Mouse (Mus musculus) lung, adult 2 months (tissue): ENCODE results near the gene Ihh. TPM values are rescaled to one million over a fixed set of nuclear protein-coding genes. Genes with fewer than 3 reads are reported as not detected.

Experiments
- DNase-seq: peaks from one replicate; pipeline ENCODE4 v3.0.0; 2022
- H3K4me1 ChIP-seq: fragments of 200-500 bp; 2 replicates; pipeline ENCODE4 v1.6.1; 2011; ENCODE audit warnings: low read length; ENCODE audit not compliant: control insufficient read depth, insufficient read depth
- H3K4me3 ChIP-seq: fragments of 200-500 bp; replicated peaks from 2 replicates; pipeline ENCODE3; 2011; ENCODE audit warnings: low read depth, mild to moderate bottlenecking, control low read depth, low read length; ENCODE audit errors: extremely low read depth
- CTCF ChIP-seq: fragments of 200-500 bp; IDR thresholded peaks from 2 replicates; pipeline ENCODE4 v1.5.1; 2011; ENCODE audit warnings: mild to moderate bottlenecking, low read length, control low read depth; ENCODE audit not compliant: insufficient read depth
- POLR2A ChIP-seq: fragments of 200-500 bp; IDR thresholded peaks from 2 replicates; pipeline ENCODE4 v1.6.1; 2011; ENCODE audit warnings: low read depth, mild to moderate bottlenecking, control low read depth, low read length, borderline replicate concordance; ENCODE audit errors: extremely low read depth
- WGBS: fragments of 180-500 bp; shearing (Covaris S2); methylation state at CpG from one replicate; pipeline ENCODE4 v1.1.7; 2018; 5-methylcytosine and 5-hydroxymethylcytosine counted together
- polyA plus RNA-seq: library from polyadenylated mRNA; depleted of rRNA; stranded (reverse); fragments of >200 nt; gene quantifications from 2 replicates; pipeline ENCODE4 v1.2.3, GENCODE M21; 2012; rRNA removed

The Ihh gene
- polyA plus RNA-seq, 1 experiment, result 0.54 TPM

- no peak for DNase-seq
- Histone ChIP-seq H3K4me1 (no peaks in the 10 kb centered on the region), H3K4me3 (no peak overlapping the region)
- TF ChIP-seq CTCF, result no peak
- no peak for TF ChIP-seq POLR2A
- 62% methylated on average over 4 of the region's 4 CpGs for WGBS
Observed at GRCm38 (mm10) chr1:74924464-74924863, 27.0 kb downstream of the Ihh start.

GRCm38 (mm10) chr1:74915706-74916105 is 35.8 kb downstream of the Ihh start:
- H3K4me3 ChIP-seq, result no peak overlapping the region
- no peak for TF ChIP-seq POLR2A
- peak; percentile 41; the same call in 1 of the 2 replicates for TF ChIP-seq CTCF
- H3K4me1 ChIP-seq, result no peaks in the 10 kb centered on the region
- whole genome bisulfite sequencing, result 24% methylated on average over 13 of the region's 13 CpGs
- DNase-seq, result no peak

- DNase-seq, result no peak
- Histone ChIP-seq H3K4me3 (no peak overlapping the region), H3K4me1 (no peaks in the 10 kb centered on the region)
- TF ChIP-seq CTCF, result no peak
- TF ChIP-seq POLR2A, result no peak
- 12% methylated on average over 6 of the region's 6 CpGs for WGBS
Observed at GRCm38 (mm10) chr1:74902191-74902590, 49.3 kb downstream of the Ihh start.

GRCm38 (mm10) chr1:74901686-74902085 is 49.8 kb downstream of the Ihh start:
- Histone ChIP-seq H3K4me3 (no peak overlapping the region), H3K4me1 (no peaks in the 10 kb centered on the region)
- WGBS, result 7% methylated on average over 3 of the region's 3 CpGs
- TF ChIP-seq CTCF, result no peak
- no peak for TF ChIP-seq POLR2A
- DNase-seq, result peak; percentile 46

GRCm38 (mm10) chr1:74900341-74901285 is 50.9 kb downstream of the Ihh start:
- H3K4me3 ChIP-seq, result peak overlapping the region; percentile 1
- no peaks in the 10 kb centered on the region for H3K4me1 ChIP-seq
- 1% methylated on average over 65 of the region's 66 CpGs for WGBS
- DNase-seq, result peak; percentile 77
- TF ChIP-seq CTCF, result no peak
- TF ChIP-seq POLR2A, result no peak

- DNase-seq, result no peak
- Histone ChIP-seq H3K4me3 (no peak overlapping the region), H3K4me1 (no peaks in the 10 kb centered on the region)
- WGBS, result 7% methylated on average over 7 of the region's 10 CpGs
- TF ChIP-seq POLR2A, result no peak
- no peak for TF ChIP-seq CTCF
Observed at GRCm38 (mm10) chr1:74898656-74899431, 52.6 kb downstream of the Ihh start.

- 8% methylated on average over 7 of the region's 7 CpGs for WGBS
- Histone ChIP-seq H3K4me1 (no peaks in the 10 kb centered on the region), H3K4me3 (no peak overlapping the region)
- no peak for DNase-seq
- TF ChIP-seq POLR2A (no peak), CTCF (no peak)
Observed at GRCm38 (mm10) chr1:74897976-74898375, 53.5 kb downstream of the Ihh start.

Other genes with a start within 250 kb of the Ihh start
- gene Cyp27a1, start 238.1 kb downstream of the Ihh start, polyA plus RNA-seq, result 16.9 and 25.4 TPM in 2 replicates
- 5.9 and 11.4 TPM in 2 replicates for gene Prkag3, start 202.5 kb downstream of the Ihh start, polyA plus RNA-seq
- 0.55 and 0.65 TPM in 2 replicates for gene Wnt6, start 179.8 kb downstream of the Ihh start, polyA plus RNA-seq
- 0.08 and 2.6 TPM in 2 replicates for gene Wnt10a, start 160.2 kb downstream of the Ihh start, polyA plus RNA-seq
- gene Cdk5r2, start 96.7 kb downstream of the Ihh start, polyA plus RNA-seq, result 0.08 and 0.09 TPM in 2 replicates
- not detected in 2 replicates for gene Fev, start 66.3 kb downstream of the Ihh start, polyA plus RNA-seq
- not detected in 2 replicates for gene Cryba2, start 58.5 kb downstream of the Ihh start, polyA plus RNA-seq
- 23.0 and 27.7 TPM in 2 replicates for gene Cfap65, start 16.1 kb downstream of the Ihh start, polyA plus RNA-seq
- gene Nhej1, start 173.5 kb upstream of the Ihh start, polyA plus RNA-seq, result 1.8 and 2.7 TPM in 2 replicates
- gene Slc23a3, start 182.2 kb upstream of the Ihh start, polyA plus RNA-seq, result 1.4 and 2.0 TPM in 2 replicates
- gene Cnppd1, start 191.0 kb upstream of the Ihh start, polyA plus RNA-seq, result 57.6 and 64.3 TPM in 2 replicates
- gene Retreg2, start 191.1 kb upstream of the Ihh start, polyA plus RNA-seq, result 112 and 123 TPM in 2 replicates
- 59.4 and 68.0 TPM in 2 replicates for gene Zfand2b, start 217.0 kb upstream of the Ihh start, polyA plus RNA-seq
- 14.6 and 18.7 TPM in 2 replicates for gene Abcb6, start 228.7 kb upstream of the Ihh start, polyA plus RNA-seq
- gene Ankzf1, start 240.5 kb upstream of the Ihh start, polyA plus RNA-seq, result 15.4 and 20.0 TPM in 2 replicates
- gene Atg9a, start 240.5 kb upstream of the Ihh start, polyA plus RNA-seq, result 65.7 and 73.3 TPM in 2 replicates